Mouse (Mus musculus) CD4-positive helper T cell, adult 2 months (primary cell): ENCODE results near the gene Tex26.

Experiments used
- DNase-seq: peaks from one replicate; pipeline ENCODE4 v3.0.0-alpha.2; 2012; ENCODE audit warnings: low read depth, missing footprints, low spot score

Gene Tex26

GRCm38 (mm10) chr5:149439531-149440179, at the start of gene Tex26:
Gene Tex26 (plus strand): TSS chr5:149439660.
- DNase-seq: peak; percentile 36

GRCm38 (mm10) chr5:149391574-149392375, 47.7 kb upstream of the Tex26 start:
- peak; percentile 73 for DNase-seq

GRCm38 (mm10) chr5:149392420-149392988, 47.0 kb upstream of the Tex26 start:
- DNase-seq: no peak

DNA sequence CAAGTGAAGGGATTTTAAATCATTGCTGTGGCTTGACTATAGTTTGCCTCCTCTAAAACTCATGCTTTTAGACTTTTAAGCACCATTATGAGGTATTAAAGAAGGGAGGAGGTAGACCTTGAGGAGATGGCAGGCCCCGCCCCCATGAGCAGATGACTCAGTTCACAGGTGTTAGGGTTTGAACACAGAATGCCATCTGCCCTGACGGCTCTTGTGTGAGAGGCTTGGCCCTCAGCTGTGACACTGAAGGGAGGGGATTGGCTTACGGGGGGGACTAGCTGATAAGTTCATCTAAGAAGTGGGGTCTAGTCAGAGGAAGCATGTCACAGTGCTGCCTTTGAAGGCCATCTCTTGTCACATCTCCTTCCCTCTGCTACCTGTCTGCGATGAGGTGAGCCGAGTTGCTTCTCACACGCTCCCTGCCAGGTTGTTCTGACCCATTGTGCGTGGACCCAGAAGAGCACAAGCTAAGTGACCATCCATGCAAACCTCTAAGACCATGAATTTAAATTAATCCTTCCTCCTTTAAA, 37.9 kb upstream of the Tex26 start:
- no peak for DNase-seq

- DNase-seq: no peak
These were observed 37.4 kb upstream of the Tex26 start for GRCm38 (mm10) chr5:149402029-149402428.

DNA sequence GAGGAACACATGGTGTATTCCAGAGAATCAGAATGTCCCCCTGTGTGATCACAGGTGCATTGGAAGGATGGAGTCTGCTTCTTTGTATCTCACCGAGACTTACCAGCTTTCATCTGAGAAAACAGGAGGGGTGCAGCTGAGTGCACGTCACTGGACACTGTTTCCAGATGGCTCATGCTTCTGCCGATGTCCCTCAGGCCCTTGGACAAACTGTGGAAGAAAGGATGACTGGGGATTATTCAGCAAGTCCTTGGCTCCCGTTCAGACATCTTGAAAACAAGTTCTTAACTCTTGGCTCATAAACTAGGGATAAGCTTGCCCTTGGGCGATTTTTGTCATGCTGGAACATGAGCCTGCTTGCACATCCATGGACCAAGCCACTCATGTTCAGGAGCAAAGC, 36.1 kb upstream of the Tex26 start:
- no peak for DNase-seq

- no peak for DNase-seq
These were observed 34.8 kb upstream of the Tex26 start for GRCm38 (mm10) chr5:149404710-149405109.

- DNase-seq: no peak
These were observed 32.6 kb upstream of the Tex26 start for GRCm38 (mm10) chr5:149406791-149407276.

DNA sequence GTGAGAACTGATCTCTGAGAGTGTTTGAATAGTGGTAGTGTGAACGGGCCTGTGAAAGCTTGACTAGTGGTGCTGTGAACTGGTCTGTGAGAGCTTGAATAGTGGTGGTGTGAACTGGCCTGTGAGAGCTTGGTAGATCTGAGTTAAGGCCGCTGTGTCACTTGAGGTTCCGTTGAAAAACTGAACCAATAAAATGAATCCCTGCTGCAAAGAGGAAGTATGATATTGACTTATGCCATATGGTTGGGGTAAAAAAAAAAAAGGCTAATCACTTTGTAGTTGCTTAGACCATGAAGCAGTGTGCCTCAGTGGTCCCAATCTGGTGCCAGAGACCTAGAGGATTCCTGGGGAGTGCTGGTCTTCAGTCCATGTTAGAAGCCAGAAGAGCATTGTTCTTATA, 30.0 kb upstream of the Tex26 start:
- DNase-seq: no peak

- no peak for DNase-seq
These were observed 27.8 kb upstream of the Tex26 start, which contains the start of gene Medag for GRCm38 (mm10) chr5:149411509-149412193. Gene Medag (plus strand): TSS chr5:149411749.

- no peak for DNase-seq
These were observed 27.3 kb upstream of the Tex26 start for GRCm38 (mm10) chr5:149412194-149412575.

DNA sequence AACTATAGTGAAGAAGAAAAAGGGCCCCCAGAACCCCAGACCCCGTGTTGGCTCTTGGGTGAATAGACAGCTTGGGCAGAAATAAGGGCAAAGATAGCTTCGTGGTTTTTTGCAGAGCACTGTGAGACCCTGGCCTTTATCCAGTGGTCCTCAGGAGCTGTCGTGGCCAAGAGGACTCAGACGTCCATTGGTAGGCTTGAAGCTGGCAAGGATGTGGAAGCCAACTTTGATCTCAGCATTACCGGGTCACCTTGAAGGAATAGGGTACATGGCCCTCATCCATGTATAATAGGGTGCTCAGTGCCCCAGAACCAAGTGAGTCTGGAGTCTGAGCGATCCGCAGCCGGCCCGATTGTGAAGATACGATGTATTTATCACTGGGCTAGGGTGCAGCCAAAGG, 26.8 kb upstream of the Tex26 start:
- DNase-seq: no peak

DNA sequence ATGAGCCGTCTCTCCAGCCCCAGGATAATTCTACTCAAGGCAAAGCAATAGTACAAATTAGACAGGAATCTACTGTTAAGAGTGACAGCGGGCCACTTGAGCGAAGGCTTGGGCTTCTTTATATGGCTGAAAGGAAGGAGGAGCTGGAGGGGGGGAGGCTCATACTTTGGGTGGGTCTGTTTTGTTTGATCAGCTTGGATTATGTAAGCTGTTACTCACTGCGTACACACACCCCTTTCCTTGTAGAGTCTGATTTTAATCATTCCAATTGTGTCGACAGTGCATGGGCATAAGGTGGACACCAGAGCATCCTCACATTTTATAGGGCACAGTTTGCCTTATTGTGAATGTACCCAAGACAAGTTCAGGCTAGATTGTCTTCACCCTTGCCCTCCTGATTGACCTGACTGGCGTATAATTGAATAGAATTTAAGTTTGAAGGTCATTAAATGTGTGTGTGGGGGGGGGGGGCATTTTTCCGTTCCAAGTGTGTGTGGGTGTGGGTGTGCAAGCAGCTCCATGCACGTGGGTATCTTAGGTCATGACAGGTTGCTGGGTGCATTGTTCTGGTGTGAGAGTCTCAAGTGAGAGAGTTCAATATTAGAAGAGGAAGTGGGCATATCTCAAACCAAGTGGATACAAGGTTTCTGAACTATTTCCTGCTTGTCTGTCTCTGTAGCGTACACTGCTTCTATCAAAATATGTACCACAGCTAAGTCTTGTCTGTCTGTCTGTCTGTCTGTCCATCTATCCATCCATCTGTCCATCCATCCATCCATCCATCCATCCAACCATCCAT, 24.9 kb upstream of the Tex26 start:
- no peak for DNase-seq

DNA sequence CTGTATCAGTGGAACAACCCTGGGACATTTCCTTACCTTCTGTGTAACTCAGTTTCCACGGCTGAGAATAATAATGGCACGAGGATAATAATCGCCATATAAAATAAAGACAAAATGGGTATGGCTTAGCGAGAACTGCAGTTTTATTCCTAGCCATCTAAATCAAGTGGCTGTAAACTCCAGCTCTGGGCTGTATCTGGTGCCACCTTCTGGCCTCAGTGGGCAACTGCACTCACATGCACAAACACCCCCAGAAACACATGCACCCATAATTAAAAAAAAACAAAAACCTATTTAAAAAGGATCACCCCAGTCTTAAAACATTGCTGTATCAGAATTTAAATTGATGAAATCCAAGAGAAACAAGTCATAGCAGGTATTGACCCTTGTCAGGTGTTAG, 22.1 kb upstream of the Tex26 start:
- DNase-seq: peak; percentile 13

DNA sequence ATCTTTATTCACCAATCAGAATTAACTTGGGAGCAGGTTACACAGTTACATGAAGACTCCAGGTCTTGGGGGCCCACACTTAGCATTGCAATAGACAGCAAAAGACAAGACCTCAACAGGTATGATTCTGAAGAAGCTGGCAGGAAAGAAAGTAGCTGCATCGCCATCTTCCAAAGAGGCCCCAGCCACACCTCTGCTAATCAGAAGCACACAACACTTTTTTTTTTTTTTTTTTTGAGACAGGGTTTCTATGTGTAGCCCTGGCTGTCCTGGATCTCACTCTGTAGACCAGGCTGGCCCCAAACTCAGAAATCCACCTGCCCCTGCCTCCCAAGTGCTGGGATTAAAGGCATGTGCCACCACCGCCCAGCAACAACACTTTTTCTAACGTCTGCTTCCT, 12.9 kb upstream of the Tex26 start:
- no peak for DNase-seq

- peak; percentile 51 for DNase-seq
These were observed 12.0 kb upstream of the Tex26 start for GRCm38 (mm10) chr5:149427277-149428060.

GRCm38 (mm10) chr5:149428347-149428746, 11.1 kb upstream of the Tex26 start:
- DNase-seq: peak; percentile 57

GRCm38 (mm10) chr5:149428810-149429255, 10.6 kb upstream of the Tex26 start:
- peak; percentile 58 for DNase-seq

- no peak for DNase-seq
These were observed 9.9 kb upstream of the Tex26 start for GRCm38 (mm10) chr5:149429541-149429940.

DNA sequence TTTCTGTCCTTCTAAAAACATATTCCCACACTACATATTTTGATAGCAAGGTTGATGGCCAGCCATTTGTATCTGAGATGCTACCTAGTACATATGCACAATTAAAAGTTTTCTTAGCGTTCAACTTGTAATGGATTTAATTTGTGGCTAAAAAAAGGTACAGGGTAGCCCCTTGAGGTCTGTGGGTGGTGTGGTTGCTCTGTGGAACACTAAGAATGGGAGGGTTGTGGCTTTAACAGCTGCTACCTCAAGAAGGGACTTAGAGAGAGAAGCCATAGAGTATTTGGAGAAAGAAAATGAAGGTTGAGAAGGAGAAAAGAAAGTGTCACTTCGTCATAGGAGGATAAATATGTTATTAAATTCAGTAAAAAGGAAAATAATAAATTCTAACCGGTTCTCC, 8.5 kb upstream of the Tex26 start:
- no peak for DNase-seq
